Comparison of ENCODE assay signal across 7 mouse cellular contexts in the genomic region with DNA sequence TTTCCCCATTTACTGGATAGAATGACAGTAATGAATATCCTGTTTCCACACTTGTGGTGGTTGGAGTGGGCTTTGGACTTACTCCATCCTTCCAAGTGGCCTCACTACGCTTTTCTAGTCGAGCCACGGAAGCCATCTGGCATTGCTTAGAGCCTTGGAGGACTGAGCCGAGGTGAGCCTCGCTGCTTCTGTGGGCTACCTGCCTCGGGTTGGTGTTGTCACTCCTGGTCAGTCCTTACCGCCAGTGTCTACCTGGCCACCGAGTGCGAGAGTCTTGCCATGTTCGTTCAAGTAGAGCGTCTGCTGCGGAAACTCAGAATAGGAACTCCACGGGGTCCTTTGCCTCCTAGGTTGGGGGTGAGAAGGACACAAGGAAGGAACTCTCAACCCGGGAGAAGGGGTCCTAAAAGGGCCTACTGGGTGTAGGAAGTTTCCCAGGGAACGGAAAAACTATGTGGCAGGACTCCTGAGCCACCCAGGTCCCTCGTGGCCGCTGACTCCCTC. TPM values are rescaled to one million over a fixed set of nuclear protein-coding genes. Genes with fewer than 3 reads are reported as not detected.
DNase-seq lines count a peak whose midpoint lies in the region; ATAC-seq and TF ChIP-seq lines count a peak whose summit lies in the region.

No protein-coding gene starts in this region.

- peak overlapping the region; percentile 30 for H3K4me3 ChIP-seq in lung, postnatal 0 days (ENCODE audit: low read depth, low read length)
- peak overlapping the region; percentile 37 for H3K4me3 ChIP-seq in forebrain, embryonic 16.5 days (replicated peaks; ENCODE audit: low read length)
- H3K4me3 ChIP-seq in limb, embryonic 12.5 days (replicated peaks), result peak overlapping the region; percentile 46
- peak overlapping the region; percentile 44 for H3K4me3 ChIP-seq in small intestine, adult 2 months (ENCODE audit: low read depth, low read length)

- DNase-seq in lung, postnatal 0 days (ENCODE audit: low spot score), result no peak
- DNase-seq in lung, postnatal 4 days, result no peak
- DNase-seq in adrenal gland, postnatal 14 days, result no peak
- no peak for DNase-seq in right cerebral cortex, postnatal 10 days (ENCODE audit: low spot score in 2 of 2)

- peak overlapping the region; percentile 59 for H3K4me2 ChIP-seq in lung, postnatal 0 days (replicated peaks; ENCODE audit: low read depth, low read length)
- H3K4me2 ChIP-seq in forebrain, embryonic 16.5 days (ENCODE audit: low read length), result peak overlapping the region; percentile 54
- H3K4me2 ChIP-seq in limb, embryonic 12.5 days, result peak overlapping the region; percentile 85

- TF ChIP-seq CTCF in lung, postnatal 0 days (IDR thresholded peaks at IDR 0.05), result no peak
- no peak for TF ChIP-seq CTCF in small intestine, adult 2 months (IDR thresholded peaks at IDR 0.05; ENCODE audit: extremely low read depth, insufficient read length, insufficient replicate concordance, low read depth, low read length)

- no peak overlapping the region for H3K9ac ChIP-seq in lung, postnatal 0 days (replicated peaks; ENCODE audit: low read depth)
- H3K9ac ChIP-seq in forebrain, embryonic 16.5 days (replicated peaks; ENCODE audit: low read depth, low read length), result no peak overlapping the region; the same call in 1 of the 2 replicates
- peak overlapping the region; percentile 62 for H3K9ac ChIP-seq in limb, embryonic 12.5 days (replicated peaks)

- H3K27ac ChIP-seq in lung, postnatal 0 days (ENCODE audit: low read length), result peak overlapping the region; percentile 16; the same call in 1 of the 2 replicates
- H3K27ac ChIP-seq in forebrain, embryonic 16.5 days (ENCODE audit: low read length), result no peak overlapping the region
- no peak overlapping the region for H3K27ac ChIP-seq in limb, embryonic 12.5 days
- H3K27ac ChIP-seq in small intestine, adult 2 months (ENCODE audit: insufficient read depth, low read depth, low read length), result no peak overlapping the region

- TF ChIP-seq EP300 in lung, postnatal 0 days (IDR thresholded peaks at IDR 0.05), result no peak

- H3K4me1 ChIP-seq in lung, postnatal 0 days (ENCODE audit: insufficient read depth, low read depth, low read length), result peaks cover 28% of the 10 kb centered on the region
- H3K4me1 ChIP-seq in forebrain, embryonic 16.5 days (replicated peaks; ENCODE audit: control insufficient read depth, insufficient read depth, low read length), result peaks cover 16% of the 10 kb centered on the region
- H3K4me1 ChIP-seq in limb, embryonic 12.5 days (replicated peaks), result peaks cover 32% of the 10 kb centered on the region
- peaks cover 33% of the 10 kb centered on the region for H3K4me1 ChIP-seq in small intestine, adult 2 months (ENCODE audit: control insufficient read depth, insufficient read depth, insufficient read length, low read length)

- peaks cover 18% of the 10 kb centered on the region for H3K27me3 ChIP-seq in lung, postnatal 0 days (replicated peaks; ENCODE audit: insufficient read depth, low read length)
- peaks cover 53% of the 10 kb centered on the region for H3K27me3 ChIP-seq in forebrain, embryonic 16.5 days (replicated peaks; ENCODE audit: control insufficient read depth, insufficient read depth, low read length)
- peaks cover 84% of the 10 kb centered on the region for H3K27me3 ChIP-seq in limb, embryonic 12.5 days
- peaks cover 5% of the 10 kb centered on the region; the same call in 1 of the 2 replicates for H3K27me3 ChIP-seq in small intestine, adult 2 months (ENCODE audit: control insufficient read depth, insufficient read depth, low read length)

- no peak for ATAC-seq in lung, postnatal 0 days
- ATAC-seq in forebrain, embryonic 16.5 days, result no peak
- no peak for ATAC-seq in limb, embryonic 12.5 days (ENCODE audit: insufficient number of reproducible peaks, insufficient read depth, low FRiP score, low TSS enrichment, low read depth)

- no peak for TF ChIP-seq POLR2A in small intestine, adult 2 months (IDR thresholded peaks at IDR 0.05; ENCODE audit: low read depth, low read length)

- no peaks in the 10 kb centered on the region for H3K9me3 ChIP-seq in lung, postnatal 0 days (ENCODE audit: low read length)
- H3K9me3 ChIP-seq in forebrain, embryonic 16.5 days (ENCODE audit: control insufficient read depth, low read length), result no peaks in the 10 kb centered on the region
- H3K9me3 ChIP-seq in limb, embryonic 12.5 days, result no peaks in the 10 kb centered on the region

- no peaks in the 10 kb centered on the region for H3K36me3 ChIP-seq in lung, postnatal 0 days (ENCODE audit: insufficient read depth, low read length)
- no peaks in the 10 kb centered on the region for H3K36me3 ChIP-seq in forebrain, embryonic 16.5 days (ENCODE audit: control insufficient read depth, insufficient read depth)
- H3K36me3 ChIP-seq in limb, embryonic 12.5 days, result no peaks in the 10 kb centered on the region
- H3K36me3 ChIP-seq in small intestine, adult 2 months (ENCODE audit: control insufficient read depth, insufficient read depth, low read length), result no peaks in the 10 kb centered on the region

- 7% methylated on average over 17 of the region's 17 CpGs for WGBS in lung, postnatal 0 days
- WGBS in forebrain, embryonic 16.5 days, result 8% methylated on average over 17 of the region's 17 CpGs
- 3% methylated on average over 17 of the region's 17 CpGs for WGBS in limb, embryonic 12.5 days
- WGBS in small intestine, adult 2 months, result 7% methylated on average over 17 of the region's 17 CpGs

RNA-seq across cellular contexts. Expression of gene Gpr132, which starts 9.1 kb away (rescaled TPM):
- polyA plus RNA-seq in lung, postnatal 0 days (2015; fragmentation: Nextera tagmentation; extraction: Ambion mirVana), result 0.25 and 0.40 TPM in 2 replicates
- not detected in 2 replicates for polyA plus RNA-seq in forebrain, embryonic 16.5 days (2015; fragmentation: Nextera tagmentation; extraction: Ambion mirVana)
- 0.08 TPM in 1 of 2 replicates, not detected in the other for polyA plus RNA-seq in limb, embryonic 12.5 days (2016; fragmentation: Nextera tagmentation; extraction: Ambion mirVana)
- 5.4 and 8.2 TPM in 2 replicates for polyA plus RNA-seq in small intestine, adult 2 months (2012; rRNA removed)
- total RNA-seq in adrenal gland, postnatal 14 days (2021), result 0.30 and 3.4 TPM in 2 replicates

RNA-seq across cellular contexts. Expression of gene Cdca4, which starts 47.9 kb away (rescaled TPM):
- 28.1 and 29.5 TPM in 2 replicates for polyA plus RNA-seq in lung, postnatal 0 days (2015; fragmentation: Nextera tagmentation; extraction: Ambion mirVana)
- 71.0 and 80.9 TPM in 2 replicates for polyA plus RNA-seq in forebrain, embryonic 16.5 days (2015; fragmentation: Nextera tagmentation; extraction: Ambion mirVana)
- 166 TPM in 2 replicates for polyA plus RNA-seq in limb, embryonic 12.5 days (2016; fragmentation: Nextera tagmentation; extraction: Ambion mirVana)
- polyA plus RNA-seq in small intestine, adult 2 months (2012; rRNA removed), result 8.0 and 15.8 TPM in 2 replicates
- 19.9 and 21.4 TPM in 2 replicates for total RNA-seq in adrenal gland, postnatal 14 days (2021)

RNA-seq across cellular contexts. Expression of gene Jag2, which starts 52.5 kb away (rescaled TPM):
- 6.0 and 7.7 TPM in 2 replicates for polyA plus RNA-seq in lung, postnatal 0 days (2015; fragmentation: Nextera tagmentation; extraction: Ambion mirVana)
- 7.9 and 10.7 TPM in 2 replicates for polyA plus RNA-seq in forebrain, embryonic 16.5 days (2015; fragmentation: Nextera tagmentation; extraction: Ambion mirVana)
- polyA plus RNA-seq in limb, embryonic 12.5 days (2016; fragmentation: Nextera tagmentation; extraction: Ambion mirVana), result 6.4 and 6.8 TPM in 2 replicates
- 6.2 and 9.1 TPM in 2 replicates for polyA plus RNA-seq in small intestine, adult 2 months (2012; rRNA removed)
- total RNA-seq in adrenal gland, postnatal 14 days (2021), result 18.6 and 20.8 TPM in 2 replicates
